Mouse (Mus musculus) activated CD4-positive, CD25-positive, alpha-beta regulatory T cell, adult 4 months (primary cell): ENCODE measurements around the gene B3gnt2. TPM values are rescaled to one million over a fixed set of nuclear protein-coding genes. Genes with fewer than 3 reads are reported as not detected.
A peak's percentile ranks its signal among the peaks of the same experiment; 100 is the strongest.

Source experiments
- ATAC-seq: one replicate; pipeline ENCODE4 v1.8.0; 2017
- polyA plus RNA-seq, 2 experiments: library from polyadenylated mRNA; unstranded; fragments of 100-300 nt; shearing (Covaris generic); gene quantifications; one replicate each; pipeline ENCODE4 v1.2.1; 2017

Gene B3gnt2
- polyA plus RNA-seq, 2 experiments from 2014 or later: 4.7 to 9.8 TPM

- ATAC-seq: no peak
These were observed 7.8 kb upstream of the B3gnt2 start for GRCm38 (mm10) chr11:22868582-22868981.

GRCm38 (mm10) chr11:22867691-22868090 is 6.9 kb upstream of the B3gnt2 start:
- ATAC-seq: no peak

- peak; percentile 53 for ATAC-seq
These were observed 5.0 kb upstream of the B3gnt2 start for GRCm38 (mm10) chr11:22865635-22866246.

- ATAC-seq: no peak
These were observed 3.7 kb upstream of the B3gnt2 start for GRCm38 (mm10) chr11:22864305-22865060.

- ATAC-seq: no peak
These were observed 2.8 kb upstream of the B3gnt2 start for GRCm38 (mm10) chr11:22863581-22863980.

- no peak for ATAC-seq
These were observed 554 bp upstream of the B3gnt2 start for GRCm38 (mm10) chr11:22861315-22861714.

GRCm38 (mm10) chr11:22859633-22860334 is 977 bp downstream of the B3gnt2 start:
- peak; percentile 63 for ATAC-seq

GRCm38 (mm10) chr11:22859301-22859632 is 1.5 kb downstream of the B3gnt2 start:
- ATAC-seq: peak; percentile 5

GRCm38 (mm10) chr11:22858441-22859300 is 2.1 kb downstream of the B3gnt2 start:
- ATAC-seq: peak; percentile 19

- ATAC-seq: no peak
These were observed 2.9 kb downstream of the B3gnt2 start for GRCm38 (mm10) chr11:22857705-22858440.

- ATAC-seq: no peak
These were observed 3.6 kb downstream of the B3gnt2 start for GRCm38 (mm10) chr11:22857106-22857704.

GRCm38 (mm10) chr11:22856371-22856965 is 4.3 kb downstream of the B3gnt2 start:
- ATAC-seq: no peak

GRCm38 (mm10) chr11:22854571-22854970 is 6.2 kb downstream of the B3gnt2 start:
- ATAC-seq: no peak

- ATAC-seq: peak; percentile 13
These were observed 7.1 kb downstream of the B3gnt2 start for GRCm38 (mm10) chr11:22853477-22854157.

GRCm38 (mm10) chr11:22852510-22852909 is 8.3 kb downstream of the B3gnt2 start:
- peak; percentile 50 for ATAC-seq

- peak; percentile 46 for ATAC-seq
These were observed 9.3 kb downstream of the B3gnt2 start for GRCm38 (mm10) chr11:22851416-22851815.

GRCm38 (mm10) chr11:22850077-22850476 is 10.7 kb downstream of the B3gnt2 start:
- no peak for ATAC-seq

- no peak for ATAC-seq
These were observed 12.0 kb downstream of the B3gnt2 start for GRCm38 (mm10) chr11:22848649-22849195.

- ATAC-seq: no peak
These were observed 12.8 kb downstream of the B3gnt2 start for GRCm38 (mm10) chr11:22847732-22848648.
